Mouse (Mus musculus) ovary, adult 18-20 months (tissue): Measurements from ENCODE around the gene Olfr76.
"Not testable (repeated sequence)": the region's sequence is repeated elsewhere in the genome, so short reads cannot be mapped to it uniquely, and the experiment has no call there.

Source experiments
- DNase-seq: peaks from one replicate; pipeline ENCODE4 v3.0.0; 2022; ENCODE audit warnings: low spot score, mixed read lengths

Gene Olfr76

DNA sequence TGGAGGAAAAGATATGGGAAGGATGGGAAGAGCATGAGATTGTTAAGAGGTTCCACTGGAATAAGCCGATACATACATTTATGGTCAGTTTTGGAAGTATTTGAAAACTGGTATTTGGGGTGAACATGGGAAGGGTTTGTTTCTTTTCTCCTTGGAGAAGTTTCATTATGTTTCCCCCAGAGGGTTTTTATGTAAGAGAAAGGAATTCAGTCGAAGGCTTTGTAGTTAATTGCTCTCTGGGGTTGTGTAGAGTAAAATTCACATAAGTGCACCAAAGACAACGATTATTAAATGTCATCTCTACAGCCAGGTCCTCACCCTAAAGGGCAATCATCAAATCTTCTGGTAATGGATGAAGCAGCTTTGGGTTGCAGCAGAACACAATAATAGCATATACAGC is at the start of gene Olfr76:
Gene Olfr76, minus strand, starts transcription at position 101 of the 400 bp plus-strand sequence.
- DNase-seq = no peak

DNA sequence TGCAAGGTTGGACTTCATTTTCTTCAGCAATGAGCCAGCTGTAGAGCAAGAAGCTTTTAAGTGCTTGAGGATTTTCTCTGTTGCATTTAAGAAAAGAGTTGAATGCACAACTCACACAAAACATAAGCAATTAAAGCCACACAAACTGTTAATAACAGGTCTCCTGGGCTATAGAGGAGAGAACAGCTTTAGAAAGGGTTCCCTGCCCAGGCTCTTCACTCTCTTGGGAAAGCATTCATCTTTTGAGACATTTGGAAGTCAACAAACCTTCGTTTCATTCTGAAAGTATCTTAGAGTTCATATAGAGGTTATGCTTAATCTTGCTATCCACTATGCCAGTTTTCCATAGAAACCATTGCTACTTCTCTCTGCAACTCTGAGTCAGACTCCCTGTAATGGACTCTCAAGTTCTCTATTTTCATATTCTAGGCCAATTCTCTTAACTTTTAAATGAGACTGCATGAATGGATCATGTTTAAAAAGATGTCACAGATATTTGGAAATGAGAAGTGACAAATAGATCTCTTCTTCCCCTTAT is 47.1 kb upstream of the Olfr76 start, which contains the start of gene Olfr1555-ps1:
Gene Olfr1555-ps1, minus strand, starts transcription at position 51 of the 538 bp plus-strand sequence.
- not testable (repeated sequence) for DNase-seq

DNA sequence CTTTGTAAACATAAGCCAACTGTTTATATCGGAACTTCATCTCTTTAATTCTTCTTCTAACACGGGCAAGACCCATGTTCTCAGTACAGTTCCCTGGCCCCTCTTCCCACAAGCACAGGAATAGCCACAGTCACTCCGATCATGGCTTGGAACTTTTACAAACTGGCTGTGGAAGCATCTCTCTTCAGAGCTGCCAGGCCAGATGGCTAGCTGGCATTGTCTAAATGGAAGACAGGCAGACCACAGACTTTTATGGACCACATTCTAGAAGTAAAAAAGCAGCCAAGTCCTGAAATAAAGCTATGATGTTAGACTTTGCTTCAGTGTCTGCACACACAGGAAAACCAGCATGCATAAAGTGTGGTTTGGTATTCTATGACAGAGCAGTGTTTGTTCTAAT is 22.4 kb upstream of the Olfr76 start:
- no peak for DNase-seq

- DNase-seq = no peak
Observed at GRCm38 (mm10) chr19:12143356-12143755, 20.4 kb upstream of the Olfr76 start.

DNA sequence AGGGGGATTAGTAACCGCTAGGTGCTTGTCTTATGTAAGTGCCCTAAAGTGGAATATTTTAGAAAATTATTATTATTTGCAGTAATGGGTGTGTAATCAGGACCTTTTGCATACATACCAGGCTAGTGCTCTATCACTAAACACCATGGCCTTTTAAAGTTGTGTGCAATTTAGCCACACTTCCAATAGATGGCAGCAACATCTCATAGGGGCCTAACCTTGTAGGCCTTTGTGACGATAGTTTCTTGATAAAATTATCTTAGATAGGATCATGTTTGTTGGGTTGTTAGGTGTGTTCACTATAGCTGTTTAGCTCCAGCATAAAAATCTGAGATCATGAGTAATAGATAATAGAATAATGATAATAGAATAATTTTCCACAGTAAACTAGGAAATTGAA is 11.3 kb upstream of the Olfr76 start:
- no peak for DNase-seq

- no peak for DNase-seq
Observed at GRCm38 (mm10) chr19:12116464-12116863, 6.5 kb downstream of the Olfr76 start.

DNA sequence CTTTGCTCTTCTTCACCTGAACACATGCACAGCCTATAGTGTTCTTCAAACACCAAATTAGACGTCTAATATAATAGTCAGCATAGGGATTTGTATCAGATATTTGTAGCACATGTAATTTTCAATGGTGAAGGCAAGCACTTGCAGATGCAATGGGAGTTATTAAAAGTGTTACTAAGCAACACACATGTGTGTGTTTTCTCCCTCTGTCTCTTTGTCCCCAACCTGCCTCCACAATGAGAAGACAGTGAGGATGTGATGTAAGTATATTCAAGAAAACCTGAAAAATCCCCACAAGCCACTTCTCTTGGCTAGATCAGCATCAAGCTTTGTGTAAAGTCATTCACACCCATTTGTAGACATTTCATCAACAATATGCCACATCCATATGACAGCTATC is 7.2 kb downstream of the Olfr76 start, which contains the start of gene Olfr1428:
Gene Olfr1428, minus strand, starts transcription at position 101 of the 400 bp plus-strand sequence.
- DNase-seq = no peak

- no peak for DNase-seq
Observed at GRCm38 (mm10) chr19:12113807-12114206, 9.2 kb downstream of the Olfr76 start.

- DNase-seq = no peak
Observed at GRCm38 (mm10) chr19:12104541-12104940, 18.5 kb downstream of the Olfr76 start.

DNA sequence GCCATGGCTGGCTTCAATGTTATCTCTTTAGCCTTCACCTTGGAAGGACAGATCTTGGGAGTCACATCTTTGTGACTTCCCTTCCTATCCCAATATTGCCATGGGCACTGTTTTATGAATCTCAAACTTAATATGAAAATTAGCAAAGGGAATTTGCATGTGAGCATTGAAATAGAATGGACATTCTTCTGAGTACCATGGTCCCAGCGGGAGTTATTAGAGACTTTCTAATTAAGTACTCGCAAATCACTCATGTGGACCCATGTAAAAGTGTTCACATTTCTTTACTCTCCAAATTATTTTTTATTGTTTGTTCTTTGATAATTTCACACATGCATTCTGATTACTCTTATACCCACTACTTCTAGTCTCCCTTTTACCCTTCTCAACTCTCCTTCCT is 19.8 kb downstream of the Olfr76 start, which contains the start of gene Olfr1427:
Gene Olfr1427, minus strand, starts transcription at position 101 of the 400 bp plus-strand sequence.
- no peak for DNase-seq

DNA sequence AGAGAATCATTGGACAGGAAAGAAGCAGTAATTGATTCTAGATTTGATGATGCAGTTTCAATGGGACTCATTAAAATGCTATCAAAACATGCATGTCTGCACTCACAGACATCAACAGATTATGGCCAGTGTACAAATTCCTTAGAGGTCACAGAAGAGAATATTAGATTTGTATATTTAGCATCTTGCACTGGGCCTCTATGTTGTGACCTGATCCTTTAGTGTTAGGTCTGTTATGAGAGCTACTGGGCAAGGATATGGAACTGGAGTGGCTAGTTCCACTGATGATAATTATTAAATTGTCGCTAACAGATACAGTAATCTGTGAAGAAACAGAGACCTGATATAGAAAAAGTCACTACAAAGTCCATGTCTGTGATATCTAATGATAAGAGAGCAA is 31.1 kb downstream of the Olfr76 start, which contains the start of gene Olfr1426:
Gene Olfr1426, minus strand, starts transcription at position 101 of the 400 bp plus-strand sequence.
- no peak for DNase-seq

GRCm38 (mm10) chr19:12077631-12078030 is 45.4 kb downstream of the Olfr76 start, which contains the start of gene Olfr1425:
Olfr1425 (minus strand) TSS chr19:12077731.
- not testable (repeated sequence) for DNase-seq

DNA sequence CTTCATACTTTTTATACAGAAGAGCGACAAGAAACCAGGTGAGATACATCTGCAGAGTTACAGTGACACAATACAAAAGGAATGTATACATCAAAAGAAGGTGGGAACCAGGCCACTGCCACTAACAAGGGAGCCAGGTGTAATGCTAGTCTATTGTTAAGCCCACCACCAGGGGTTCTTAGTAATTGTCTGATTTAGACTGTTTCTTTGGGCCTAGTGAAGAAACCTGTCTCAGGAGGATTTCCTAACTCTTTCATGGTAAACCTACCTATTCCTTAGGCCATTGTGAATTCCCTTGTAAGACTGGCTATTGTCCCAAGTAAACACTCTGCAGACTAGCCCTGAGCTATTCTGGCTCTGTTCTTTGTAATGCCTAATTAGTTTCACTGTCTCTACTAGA is 53.5 kb downstream of the Olfr76 start:
- not testable (repeated sequence) for DNase-seq
